Mouse (Mus musculus): Measurements from ENCODE around the gene Rassf3. TPM values are rescaled to one million over a fixed set of nuclear protein-coding genes. Genes with fewer than 3 reads are reported as not detected.
A peak's percentile ranks its signal among the peaks of the same experiment; 100 is the strongest.

Gene Rassf3
- 13.4 and 18.7 TPM in 2 replicates for total RNA-seq (2014; rRNA removed)
- polyA plus RNA-seq (2012; rRNA removed), result 20.0 and 22.2 TPM in 2 replicates

GRCm38 (mm10) chr10:121476190-121476967 lies at the start of gene Rassf3:
Gene Rassf3 (minus strand): TSS chr10:121476347.
- Histone ChIP-seq H3K36me3 (ENCODE audit: control insufficient read depth, insufficient read depth, low read length) (no peaks in the 10 kb centered on the region), H3K9ac (ENCODE audit: low read depth, low read length) (peak within 1 kb of the TSS; percentile 79), H3K4me3 (ENCODE audit: insufficient read depth, low read depth, low read length) (peak within 1 kb of the TSS; percentile 91), H3K27ac (replicated peaks; ENCODE audit: insufficient read depth, low read depth, low read length) (peak within 1 kb of the TSS; percentile 87), H3K27me3 (ENCODE audit: control insufficient read depth, insufficient read depth, low read length) (no peaks in the 10 kb centered on the region), H3K79me2 (ENCODE audit: control insufficient read depth, insufficient read depth, low read length) (peaks cover 30% of the 10 kb centered on the region; the same call in 1 of the 2 replicates), H3K4me1 (ENCODE audit: control insufficient read depth, insufficient read depth, low read length) (peaks cover 23% of the 10 kb centered on the region)
- peak; percentile 38; the same call in 1 of the 2 replicates for TF ChIP-seq CTCF (IDR thresholded peaks at IDR 0.05; ENCODE audit: low read depth, low read length)
- TF ChIP-seq POLR2A (IDR thresholded peaks at IDR 0.05; ENCODE audit: extremely low read depth, insufficient read depth, low read length), result peak; percentile 84
- WGBS, result 2% methylated on average over 59 of the region's 62 CpGs
- DNase-seq (ENCODE audit: extremely low read depth, low read depth, low spot score), result peak; percentile 74

GRCm38 (mm10) chr10:121520923-121521585 lies 44.9 kb upstream of the Rassf3 start:
- Histone ChIP-seq H3K27ac (replicated peaks; ENCODE audit: insufficient read depth, low read depth, low read length) (no peak overlapping the region), H3K79me2 (ENCODE audit: control insufficient read depth, insufficient read depth, low read length) (no peaks in the 10 kb centered on the region), H3K9ac (ENCODE audit: low read depth, low read length) (no peak overlapping the region), H3K36me3 (ENCODE audit: control insufficient read depth, insufficient read depth, low read length) (peaks cover 2% of the 10 kb centered on the region; the same call in 1 of the 2 replicates), H3K27me3 (ENCODE audit: control insufficient read depth, insufficient read depth, low read length) (no peaks in the 10 kb centered on the region), H3K4me3 (ENCODE audit: insufficient read depth, low read depth, low read length) (no peak overlapping the region), H3K4me1 (ENCODE audit: control insufficient read depth, insufficient read depth, low read length) (peaks cover 6% of the 10 kb centered on the region)
- 46% methylated on average over 12 of the region's 12 CpGs for WGBS
- DNase-seq (ENCODE audit: extremely low read depth, low read depth, low spot score), result no peak
- no peak for TF ChIP-seq POLR2A (IDR thresholded peaks at IDR 0.05; ENCODE audit: extremely low read depth, insufficient read depth, low read length)
- no peak for TF ChIP-seq CTCF (IDR thresholded peaks at IDR 0.05; ENCODE audit: low read depth, low read length)

- WGBS, result 13% methylated on average over 2 of the region's 2 CpGs
- Histone ChIP-seq H3K27me3 (ENCODE audit: control insufficient read depth, insufficient read depth, low read length) (no peaks in the 10 kb centered on the region), H3K4me3 (ENCODE audit: insufficient read depth, low read depth, low read length) (no peak overlapping the region)
These were observed 43.6 kb upstream of the Rassf3 start for GRCm38 (mm10) chr10:121519710-121520109.

GRCm38 (mm10) chr10:121516008-121516600 lies 40.0 kb upstream of the Rassf3 start:
- WGBS, result 24% methylated on average over 18 of the region's 18 CpGs

More at GRCm38 (mm10) chr10:121519710-121520109, 43.6 kb upstream of the Rassf3 start:
- H3K27ac ChIP-seq (replicated peaks; ENCODE audit: insufficient read depth, low read depth, low read length), result no peak overlapping the region
- TF ChIP-seq POLR2A (IDR thresholded peaks at IDR 0.05; ENCODE audit: extremely low read depth, insufficient read depth, low read length) (no peak), CTCF (IDR thresholded peaks at IDR 0.05; ENCODE audit: low read depth, low read length) (no peak)
- no peaks in the 10 kb centered on the region for H3K79me2 ChIP-seq (ENCODE audit: control insufficient read depth, insufficient read depth, low read length)
- no peak overlapping the region for H3K9ac ChIP-seq (ENCODE audit: low read depth, low read length)
- H3K36me3 ChIP-seq (ENCODE audit: control insufficient read depth, insufficient read depth, low read length), result peaks cover 2% of the 10 kb centered on the region; the same call in 1 of the 2 replicates
- peaks cover 10% of the 10 kb centered on the region for H3K4me1 ChIP-seq (ENCODE audit: control insufficient read depth, insufficient read depth, low read length)
- DNase-seq (ENCODE audit: extremely low read depth, low read depth, low spot score), result peak; percentile 61

GRCm38 (mm10) chr10:121509751-121510643 lies 33.9 kb upstream of the Rassf3 start:
- H3K4me1 ChIP-seq (ENCODE audit: control insufficient read depth, insufficient read depth, low read length), result peaks cover 5% of the 10 kb centered on the region; the same call in 1 of the 2 replicates
- 0 out of 2 replicates have a peak, but pooled peaks cover 3% of the 10 kb centered on the region for H3K79me2 ChIP-seq (ENCODE audit: control insufficient read depth, insufficient read depth, low read length)
- peak overlapping the region; percentile 35 for H3K9ac ChIP-seq (ENCODE audit: low read depth, low read length)
- H3K4me3 ChIP-seq (ENCODE audit: insufficient read depth, low read depth, low read length), result peak overlapping the region; percentile 28
- no peak for TF ChIP-seq CTCF (IDR thresholded peaks at IDR 0.05; ENCODE audit: low read depth, low read length)
- TF ChIP-seq POLR2A (IDR thresholded peaks at IDR 0.05; ENCODE audit: extremely low read depth, insufficient read depth, low read length), result no peak
- H3K36me3 ChIP-seq (ENCODE audit: control insufficient read depth, insufficient read depth, low read length), result no peaks in the 10 kb centered on the region
- H3K27ac ChIP-seq (replicated peaks; ENCODE audit: insufficient read depth, low read depth, low read length), result peak overlapping the region; percentile 37
- H3K27me3 ChIP-seq (ENCODE audit: control insufficient read depth, insufficient read depth, low read length), result no peaks in the 10 kb centered on the region
- peak; percentile 83 for DNase-seq (ENCODE audit: extremely low read depth, low read depth, low spot score)
- 9% methylated on average over 24 of the region's 24 CpGs for WGBS

More at GRCm38 (mm10) chr10:121516008-121516600, 40.0 kb upstream of the Rassf3 start:
- H3K36me3 ChIP-seq (ENCODE audit: control insufficient read depth, insufficient read depth, low read length), result no peaks in the 10 kb centered on the region
- no peak overlapping the region for H3K27ac ChIP-seq (replicated peaks; ENCODE audit: insufficient read depth, low read depth, low read length)
- peaks cover 14% of the 10 kb centered on the region for H3K4me1 ChIP-seq (ENCODE audit: control insufficient read depth, insufficient read depth, low read length)
- 0 out of 2 replicates have a peak, but pooled peaks cover 3% of the 10 kb centered on the region for H3K79me2 ChIP-seq (ENCODE audit: control insufficient read depth, insufficient read depth, low read length)
- peak; percentile 72 for DNase-seq (ENCODE audit: extremely low read depth, low read depth, low spot score)
- peak; percentile 83 for TF ChIP-seq CTCF (IDR thresholded peaks at IDR 0.05; ENCODE audit: low read depth, low read length)
- no peak for TF ChIP-seq POLR2A (IDR thresholded peaks at IDR 0.05; ENCODE audit: extremely low read depth, insufficient read depth, low read length)
- H3K9ac ChIP-seq (ENCODE audit: low read depth, low read length), result peak overlapping the region; percentile 43; the same call in 1 of the 2 replicates
- H3K4me3 ChIP-seq (ENCODE audit: insufficient read depth, low read depth, low read length), result no peak overlapping the region
- no peaks in the 10 kb centered on the region for H3K27me3 ChIP-seq (ENCODE audit: control insufficient read depth, insufficient read depth, low read length)
